Mouse (Mus musculus): ENCODE results near the gene Tgfbi.
A peak's percentile ranks its signal among the peaks of the same experiment; 100 is the strongest.

The Tgfbi gene

DNA sequence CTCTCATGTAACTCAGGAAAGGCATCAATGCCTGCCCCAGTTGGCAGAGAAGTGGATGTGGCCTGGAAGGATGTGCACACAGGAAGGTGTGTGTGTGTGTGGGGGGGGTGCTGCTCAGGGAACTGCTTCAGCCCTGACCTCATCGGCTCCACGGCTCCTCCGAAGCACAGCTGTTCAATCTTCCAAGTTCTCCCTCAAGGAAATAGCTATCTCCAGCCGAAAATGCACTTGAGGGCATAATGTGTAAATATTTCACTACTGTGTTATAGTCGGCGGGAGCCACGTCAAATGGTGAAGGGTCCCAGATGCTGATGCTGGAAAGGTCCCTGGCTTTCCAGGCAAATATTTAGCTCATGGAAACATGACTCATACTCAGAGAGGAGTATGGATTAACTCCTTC is 25.6 kb downstream of the Tgfbi start:
- DNase-seq (ENCODE audit: low spot score in 2 of 2): no peak

DNA sequence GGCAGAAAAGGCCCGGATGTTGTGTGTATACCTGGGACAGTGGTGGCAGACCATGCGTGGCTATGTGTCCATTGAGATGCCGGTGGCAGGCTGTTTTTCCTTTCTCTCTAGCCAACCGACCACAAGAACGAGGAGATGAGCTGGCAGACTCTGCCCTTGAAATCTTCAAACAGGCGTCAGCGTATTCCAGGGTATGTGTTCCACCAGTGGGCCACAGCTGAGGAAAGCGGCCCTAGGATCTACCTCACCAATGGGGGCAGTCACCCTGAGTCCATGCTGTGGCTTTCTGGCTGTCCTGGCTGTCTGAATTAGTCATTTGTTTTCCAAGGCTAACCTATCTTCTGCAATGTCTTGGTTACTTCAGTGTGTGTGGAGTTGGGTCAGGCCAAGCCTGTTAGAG is 27.7 kb downstream of the Tgfbi start:
- DNase-seq (ENCODE audit: low spot score in 2 of 2): no peak

DNA sequence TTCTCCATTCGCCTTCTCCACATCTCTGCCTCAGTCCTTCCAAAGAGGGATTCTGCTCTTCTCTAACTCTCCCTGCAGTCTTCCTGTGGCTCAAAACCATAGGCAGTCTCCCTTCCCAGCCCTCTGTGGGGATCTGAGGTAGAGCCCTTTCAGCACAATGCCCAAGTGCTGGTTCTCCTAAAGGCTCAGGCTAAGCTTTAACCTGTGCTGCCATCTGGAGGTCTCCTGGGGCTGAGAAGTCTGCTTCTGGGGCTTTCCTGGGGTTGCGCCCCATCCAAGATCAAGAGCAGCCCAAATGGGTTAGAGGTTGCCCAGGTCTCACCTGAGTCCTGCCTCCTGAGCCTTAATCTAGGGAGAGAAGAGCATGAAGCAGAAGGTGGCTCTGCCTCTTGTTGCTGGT is 32.4 kb downstream of the Tgfbi start:
- no peak for DNase-seq (ENCODE audit: low spot score in 2 of 2)

DNA sequence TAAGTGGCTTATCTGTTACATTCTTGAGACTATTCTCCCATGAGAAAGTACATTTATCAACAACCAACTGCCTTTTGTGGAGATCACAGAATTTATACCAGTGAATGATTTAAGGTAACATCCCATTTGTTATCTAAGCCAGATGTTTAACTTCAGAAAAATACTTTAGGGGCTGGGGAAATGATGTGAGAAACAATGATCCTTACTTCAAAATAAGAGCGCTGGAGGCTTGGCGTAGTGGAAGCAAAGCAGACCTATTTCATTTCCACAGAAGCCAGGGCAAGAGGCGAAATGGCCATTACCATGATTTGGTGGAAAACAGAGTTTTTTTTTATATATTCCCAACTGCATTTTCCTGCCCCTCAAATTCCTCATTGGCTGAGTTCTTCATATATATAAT is 34.7 kb downstream of the Tgfbi start:
- no peak for DNase-seq (ENCODE audit: low spot score in 2 of 2)

GRCm38 (mm10) chr13:56645744-56646143 is 36.4 kb downstream of the Tgfbi start:
- DNase-seq (ENCODE audit: low spot score in 2 of 2): no peak

DNA sequence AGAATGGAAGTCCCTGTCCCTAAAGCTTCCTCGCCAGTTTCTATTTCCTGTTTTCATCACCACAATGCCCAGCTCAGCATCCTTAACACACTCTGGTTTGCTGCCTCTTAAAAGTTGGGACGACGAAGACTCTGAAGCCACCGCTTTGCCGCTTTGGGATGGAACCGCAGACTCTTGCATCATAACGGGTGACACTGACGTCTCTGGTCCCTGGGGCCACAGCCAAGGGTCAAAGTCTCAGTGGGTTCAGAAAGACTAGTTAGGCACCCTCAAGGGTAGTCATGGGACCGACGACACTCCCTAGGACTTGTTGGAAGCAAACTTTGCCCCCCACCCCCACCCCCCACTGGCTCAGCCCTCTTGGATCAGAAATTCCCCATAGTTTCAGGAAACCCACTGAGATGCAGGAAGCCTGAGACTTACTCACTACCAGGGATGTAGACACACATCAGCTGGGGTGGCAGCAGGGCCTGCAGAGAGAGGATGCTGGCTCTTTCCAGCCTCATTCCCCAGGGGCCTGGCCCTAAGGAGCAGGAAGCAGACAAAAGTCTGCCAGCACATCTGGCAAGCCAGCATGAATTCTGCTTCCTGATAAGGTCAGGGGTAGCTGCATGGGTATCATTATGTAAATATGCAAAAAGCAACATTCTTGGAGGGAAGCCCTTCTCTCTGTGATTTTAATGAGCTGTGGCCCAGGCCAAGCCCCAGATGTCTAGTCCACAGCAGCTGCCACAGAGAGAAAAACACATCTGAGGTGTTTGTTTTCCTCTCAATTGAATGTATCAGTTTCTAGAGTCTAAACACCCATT is 38.5 kb downstream of the Tgfbi start:
- DNase-seq (ENCODE audit: low spot score in 2 of 2): no peak

GRCm38 (mm10) chr13:56650020-56650419 is 40.7 kb downstream of the Tgfbi start:
- DNase-seq (ENCODE audit: low spot score in 2 of 2): no peak

DNA sequence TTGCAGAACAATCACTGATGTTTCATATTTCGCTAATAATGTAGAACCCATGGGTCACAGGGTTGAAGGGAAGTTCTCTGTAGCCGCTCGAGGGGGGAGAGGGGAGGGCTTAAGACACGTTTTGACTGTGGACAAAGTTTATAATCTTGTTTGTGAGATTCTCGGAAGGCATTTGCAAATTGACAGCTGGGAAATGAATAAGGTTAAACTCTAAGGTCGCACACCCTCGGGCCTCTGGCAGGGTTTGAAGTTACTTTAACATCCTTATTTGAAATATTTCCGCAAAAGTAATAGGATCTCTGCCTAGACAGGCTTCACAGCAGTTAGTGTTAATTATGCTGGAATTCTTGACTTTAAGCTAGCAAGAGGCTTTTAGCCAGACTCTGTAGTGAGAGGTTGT is 43.1 kb downstream of the Tgfbi start:
- no peak for DNase-seq (ENCODE audit: low spot score in 2 of 2)

DNA sequence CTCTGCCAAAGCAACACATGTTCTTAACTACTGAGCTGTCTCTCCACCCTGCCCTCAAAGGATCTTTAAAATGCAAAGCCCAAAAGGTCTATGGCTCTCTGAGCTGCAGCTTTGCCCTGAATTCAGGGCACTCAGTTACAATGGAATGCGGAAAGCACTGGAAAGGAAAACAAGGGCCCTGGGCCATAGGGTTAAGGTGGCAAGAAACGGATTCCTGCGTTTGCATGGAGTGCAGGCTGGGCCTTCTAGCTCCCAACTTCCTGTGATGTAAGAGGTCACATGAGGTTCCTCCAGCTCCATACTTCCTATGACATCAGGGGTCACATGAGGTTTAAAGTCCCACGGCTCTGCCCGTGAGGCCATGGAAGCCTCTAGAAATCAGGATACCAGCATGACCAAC is 44.9 kb downstream of the Tgfbi start:
- no peak for DNase-seq (ENCODE audit: low spot score in 2 of 2)

GRCm38 (mm10) chr13:56657946-56658512 is 48.7 kb downstream of the Tgfbi start:
- DNase-seq (ENCODE audit: low spot score in 2 of 2): peak; percentile 6 to 59

DNA sequence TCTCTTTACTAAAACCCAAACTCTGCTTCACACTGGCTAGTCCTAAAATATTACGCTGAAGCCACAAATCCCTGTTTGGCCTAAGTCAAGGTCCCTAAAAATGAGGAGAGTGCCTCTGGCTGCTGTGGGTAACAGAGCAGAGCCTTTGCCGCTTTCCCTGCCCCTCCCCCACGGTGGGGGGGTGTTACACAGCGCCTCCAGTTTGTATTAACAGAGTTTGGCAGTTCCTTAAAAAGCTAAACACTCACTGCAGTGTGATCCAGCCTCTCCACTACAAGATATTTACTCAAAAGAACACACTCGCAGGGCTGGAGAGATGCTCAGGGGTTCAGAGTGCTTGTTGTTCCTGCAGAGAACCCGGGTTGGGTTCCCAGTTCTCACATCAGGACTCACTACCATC is 49.6 kb downstream of the Tgfbi start:
- DNase-seq (ENCODE audit: low spot score in 2 of 2): no peak

- no peak for DNase-seq (ENCODE audit: low spot score in 2 of 2)
Observed at GRCm38 (mm10) chr13:56661914-56662621, 52.7 kb downstream of the Tgfbi start.

GRCm38 (mm10) chr13:56664256-56665170 is 55.2 kb downstream of the Tgfbi start:
- DNase-seq (ENCODE audit: low spot score in 2 of 2): no peak

DNA sequence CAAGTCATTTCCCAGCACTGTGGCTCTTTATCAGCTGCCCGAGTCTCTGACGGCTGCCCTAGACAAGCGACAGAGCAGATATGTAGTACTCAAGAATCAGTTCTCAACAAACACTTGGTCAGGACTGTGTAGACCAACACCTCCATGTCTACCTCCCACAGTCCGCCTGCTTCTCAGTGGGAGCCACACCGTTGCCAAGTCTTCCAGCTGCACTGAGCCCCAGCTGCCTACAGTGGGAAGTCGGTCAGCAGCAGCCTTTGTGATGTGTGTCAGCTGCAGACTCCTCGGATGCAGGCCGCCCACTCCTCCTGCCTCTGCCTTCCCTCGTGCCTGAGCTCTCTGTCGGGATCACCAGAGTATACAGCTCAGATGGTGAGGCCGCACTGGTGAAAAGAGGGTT is 61.9 kb downstream of the Tgfbi start:
- DNase-seq (ENCODE audit: low spot score in 2 of 2): no peak

DNA sequence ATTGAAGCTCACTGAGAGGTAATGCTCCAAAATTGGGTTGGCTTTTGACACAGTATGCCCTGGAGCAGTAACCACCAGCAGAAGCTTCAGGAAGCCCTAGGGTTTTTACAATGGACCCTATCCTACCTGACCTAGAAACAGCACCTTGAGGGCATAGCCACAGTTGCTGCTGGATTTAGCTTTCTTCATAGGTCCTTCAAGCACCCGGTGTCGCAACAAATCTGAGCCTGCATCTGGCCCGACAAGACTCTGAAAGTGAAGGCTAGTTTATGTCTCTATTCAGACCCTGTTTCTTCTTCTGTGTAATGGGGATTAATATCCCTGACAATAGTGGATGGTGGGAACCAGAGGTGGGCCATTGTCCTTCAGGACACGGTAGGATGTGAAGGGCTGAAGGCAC is 68.4 kb downstream of the Tgfbi start:
- DNase-seq (ENCODE audit: low spot score in 2 of 2): no peak

- DNase-seq (ENCODE audit: low spot score in 2 of 2): no peak
Observed at GRCm38 (mm10) chr13:56678188-56678787, 69.0 kb downstream of the Tgfbi start.

DNA sequence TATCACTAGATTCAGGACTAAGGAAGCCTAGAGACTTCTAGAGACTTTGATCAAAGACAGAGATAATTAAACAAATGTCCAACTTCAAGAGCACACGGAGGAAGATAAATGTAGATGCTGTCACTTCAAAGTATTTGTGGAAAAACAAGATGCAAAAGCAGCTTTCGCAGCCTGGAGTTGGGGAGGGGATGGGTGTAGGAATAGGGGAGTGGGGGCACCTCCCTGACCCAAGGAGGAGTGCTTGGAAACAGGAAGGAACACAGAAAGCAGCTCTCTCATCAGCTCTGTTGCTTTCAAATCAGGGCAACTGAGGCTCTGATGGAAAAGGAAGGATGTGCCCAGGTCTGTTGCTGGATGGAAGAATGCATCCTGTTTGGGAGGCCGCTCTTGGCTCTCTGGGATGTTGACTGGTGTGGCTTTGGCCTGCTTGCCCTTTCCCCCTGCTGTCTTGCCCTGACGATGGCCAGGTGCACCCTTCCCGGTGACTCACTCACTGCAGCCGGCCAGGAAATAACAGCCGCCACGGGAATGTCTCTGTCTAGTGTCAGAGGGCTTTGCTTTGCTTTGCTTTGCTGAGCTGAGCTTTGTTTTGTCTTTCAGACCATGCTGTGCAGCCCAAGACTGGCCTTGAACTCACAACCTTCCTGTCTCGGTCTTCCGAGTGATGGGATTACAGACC is 69.6 kb downstream of the Tgfbi start:
- no peak for DNase-seq (ENCODE audit: low spot score in 2 of 2)

GRCm38 (mm10) chr13:56681924-56682323 is 72.6 kb downstream of the Tgfbi start:
- no peak for DNase-seq (ENCODE audit: low spot score in 2 of 2)

GRCm38 (mm10) chr13:56682326-56682725 is 73.0 kb downstream of the Tgfbi start:
- DNase-seq (ENCODE audit: low spot score in 2 of 2): peak in 1 of 2 experiments; percentile 24

GRCm38 (mm10) chr13:56683306-56683705 is 74.0 kb downstream of the Tgfbi start:
- DNase-seq (ENCODE audit: low spot score in 2 of 2): no peak

All from natural killer cell, adult 2 months (primary cell).